In genomic region chr6:29242265-29242664, GRCm38 (mm10) we compare ENCODE assay signal across 20 mouse cellular contexts. TPM values are rescaled to one million over a fixed set of nuclear protein-coding genes. Genes with fewer than 3 reads are reported as not detected.
DNase-seq lines count a peak whose midpoint lies in the region; ATAC-seq and TF ChIP-seq lines count a peak whose summit lies in the region.
"Had no signal": no experiment of that assay in that cellular context is flagged by ENCODE, and none has a peak within 500 bp of the region (broad histone marks: within the 10 kb centered on the region; RNA-seq: fewer than 3 reads in every experiment).

No protein-coding gene starts in this region.

- no peak overlapping the region for H3K4me2 ChIP-seq in forebrain, embryonic 14.5 days (ENCODE audit: low read length)
- H3K4me2 ChIP-seq in liver, embryonic 14.5 days (ENCODE audit: low read depth), result no peak overlapping the region
- H3K4me2 ChIP-seq: embryonic facial prominence, embryonic 12.5 days; forebrain, embryonic 12.5 days; heart, embryonic 12.5 days; intestine, embryonic 15.5 days; limb, embryonic 13.5 days had no signal

- H3K27ac ChIP-seq in forebrain, embryonic 14.5 days (ENCODE audit: low read depth, low read length), result no peak overlapping the region
- no peak overlapping the region for H3K27ac ChIP-seq in forebrain, embryonic 10.5 days
- no peak overlapping the region for H3K27ac ChIP-seq in liver, embryonic 14.5 days
- H3K27ac ChIP-seq: embryonic facial prominence, embryonic 12.5 days; forebrain, embryonic 12.5 days; intestine, embryonic 15.5 days; limb, embryonic 13.5 days had no signal

- H3K36me3 ChIP-seq in forebrain, embryonic 14.5 days (ENCODE audit: control insufficient read depth, insufficient read depth, low read length), result no peaks in the 10 kb centered on the region
- no peaks in the 10 kb centered on the region for H3K36me3 ChIP-seq in forebrain, embryonic 10.5 days (replicated peaks)
- no peaks in the 10 kb centered on the region for H3K36me3 ChIP-seq in liver, embryonic 14.5 days (replicated peaks; ENCODE audit: control insufficient read depth, insufficient read depth, low read depth)
- H3K36me3 ChIP-seq: embryonic facial prominence, embryonic 12.5 days; forebrain, embryonic 12.5 days; heart, embryonic 12.5 days; intestine, embryonic 15.5 days; limb, embryonic 13.5 days had no signal

- H3K4me3 ChIP-seq in forebrain, embryonic 14.5 days (ENCODE audit: low read depth, low read length), result no peak overlapping the region
- no peak overlapping the region for H3K4me3 ChIP-seq in forebrain, embryonic 10.5 days
- no peak overlapping the region for H3K4me3 ChIP-seq in liver, embryonic 14.5 days (ENCODE audit: insufficient read depth in 1 of 2, low read depth in 2 of 2, low read length in 2 of 2)
- H3K4me3 ChIP-seq: embryonic facial prominence, embryonic 12.5 days; forebrain, embryonic 12.5 days; heart, embryonic 12.5 days; intestine, embryonic 15.5 days; limb, embryonic 13.5 days had no signal

- DNase-seq in forebrain, embryonic 14.5 days (ENCODE audit: low spot score), result peak; percentile 17
- DNase-seq in forebrain, embryonic 10.5 days (ENCODE audit: extremely low spot score, low spot score), result no peak
- no peak for DNase-seq in liver, embryonic 14.5 days (ENCODE audit: low read depth in 3 of 3, low spot score in 3 of 3)
- no peak for DNase-seq in liver
- peak; percentile 29 for DNase-seq in CD4-positive helper T cell, adult 2 months (ENCODE audit: low read depth, low spot score)
- peak; percentile 14 for DNase-seq in brain, embryonic 14.5 days (ENCODE audit: low read depth)
- DNase-seq in cerebellum, adult 9-11 months, result no peak
- no peak for DNase-seq in left cerebral cortex, adult 18-20 months (ENCODE audit: low spot score in 2 of 2)
- DNase-seq: adrenal gland, postnatal 25 days; cerebellum, postnatal 25 days; kidney, postnatal 14 days; right cerebral cortex, postnatal 4 days; thymus, postnatal 14 days had no signal

- WGBS in forebrain, embryonic 14.5 days, result 56% methylated on average over 1 of the region's 1 CpGs
- WGBS in forebrain, embryonic 10.5 days, result 63% methylated on average over 1 of the region's 1 CpGs
- WGBS in liver, embryonic 14.5 days (ENCODE audit: insufficient replicate concordance), result 43% methylated on average over 1 of the region's 1 CpGs

- H3K4me1 ChIP-seq in forebrain, embryonic 14.5 days (ENCODE audit: control insufficient read depth, insufficient read depth, low read length), result no peaks in the 10 kb centered on the region
- peaks cover 6% of the 10 kb centered on the region for H3K4me1 ChIP-seq in forebrain, embryonic 10.5 days
- H3K4me1 ChIP-seq in liver, embryonic 14.5 days (replicated peaks; ENCODE audit: control insufficient read depth in 2 of 2, insufficient read depth in 2 of 2, low read length in 1 of 2), result peaks cover 0 to 11% of the 10 kb centered on the region in 2 experiments; a peak in 2 of 4 replicates
- H3K4me1 ChIP-seq: embryonic facial prominence, embryonic 12.5 days; forebrain, embryonic 12.5 days; limb, embryonic 13.5 days had no signal

- no peak for TF ChIP-seq EP300 in liver, embryonic 14.5 days (IDR thresholded peaks at IDR 0.05; ENCODE audit: low read depth)

- no peaks in the 10 kb centered on the region for H3K27me3 ChIP-seq in forebrain, embryonic 14.5 days (replicated peaks; ENCODE audit: control insufficient read depth, insufficient read depth, low read length)
- no peaks in the 10 kb centered on the region for H3K27me3 ChIP-seq in forebrain, embryonic 10.5 days (ENCODE audit: poor library complexity, severe bottlenecking)
- no peaks in the 10 kb centered on the region for H3K27me3 ChIP-seq in liver, embryonic 14.5 days (ENCODE audit: control insufficient read depth, insufficient read depth, low read length)
- H3K27me3 ChIP-seq: embryonic facial prominence, embryonic 12.5 days; forebrain, embryonic 12.5 days; heart, embryonic 12.5 days; intestine, embryonic 15.5 days had no signal

- no peak for ATAC-seq in forebrain, embryonic 14.5 days
- ATAC-seq in liver, embryonic 14.5 days (ENCODE audit: insufficient read depth), result no peak
- ATAC-seq: intestine, embryonic 15.5 days had no signal

- no peak overlapping the region for H3K9ac ChIP-seq in forebrain, embryonic 14.5 days (ENCODE audit: low read length)
- H3K9ac ChIP-seq in liver, embryonic 14.5 days (replicated peaks), result no peak overlapping the region
- H3K9ac ChIP-seq: embryonic facial prominence, embryonic 12.5 days; forebrain, embryonic 12.5 days; heart, embryonic 12.5 days; intestine, embryonic 15.5 days; limb, embryonic 13.5 days had no signal

- TF ChIP-seq CTCF in liver, embryonic 14.5 days (IDR thresholded peaks at IDR 0.05; ENCODE audit: low read depth), result 0 out of 2 replicates have a peak, but pooled peaks have one; percentile 11
- TF ChIP-seq CTCF in brain, embryonic 14.5 days (IDR thresholded peaks at IDR 0.05; ENCODE audit: borderline replicate concordance, extremely low read depth, insufficient read depth, insufficient read length), result no peak

- no peaks in the 10 kb centered on the region for H3K9me3 ChIP-seq in forebrain, embryonic 14.5 days (replicated peaks; ENCODE audit: control insufficient read depth, low read length)
- no peaks in the 10 kb centered on the region for H3K9me3 ChIP-seq in forebrain, embryonic 10.5 days
- H3K9me3 ChIP-seq in liver, embryonic 14.5 days (ENCODE audit: control insufficient read depth, low read length), result no peaks in the 10 kb centered on the region
- H3K9me3 ChIP-seq: embryonic facial prominence, embryonic 12.5 days; forebrain, embryonic 12.5 days; heart, embryonic 12.5 days; intestine, embryonic 15.5 days; limb, embryonic 13.5 days had no signal

- TF ChIP-seq POLR2A in brain, embryonic 14.5 days (IDR thresholded peaks at IDR 0.05; ENCODE audit: borderline replicate concordance, extremely low read depth, insufficient read depth, insufficient read length, poor library complexity, severe bottlenecking), result no peak

RNA-seq across cellular contexts. Expression of gene Impdh1, which starts 26.1 kb away (rescaled TPM):
- polyA plus RNA-seq in forebrain, embryonic 14.5 days (2014; fragmentation: Nextera tagmentation; extraction: Ambion mirVana), result 34.5 and 50.2 TPM in 2 replicates
- polyA plus RNA-seq in forebrain, embryonic 10.5 days (2016; fragmentation: Nextera tagmentation; extraction: Ambion mirVana), result 39.6 and 39.7 TPM in 2 replicates
- 5.2 and 5.3 TPM in 2 replicates for polyA plus RNA-seq in liver, embryonic 14.5 days (2012; rRNA removed)
- 5.5 and 5.8 TPM in 2 replicates for polyA plus RNA-seq in liver, embryonic 14.5 days (2014; fragmentation: Nextera tagmentation; extraction: Ambion mirVana)
- polyA plus RNA-seq in brain, embryonic 14.5 days (2012; rRNA removed), result 49.2 and 52.9 TPM in 2 replicates
- 10 to 100 TPM; 56.7 to 58.6 TPM for total RNA-seq in left cerebral cortex, adult 18-20 months (2021)

RNA-seq across cellular contexts. Expression of gene Hilpda, which starts 30.0 kb away (rescaled TPM):
- 46.6 and 54.6 TPM in 2 replicates for polyA plus RNA-seq in forebrain, embryonic 14.5 days (2014; fragmentation: Nextera tagmentation; extraction: Ambion mirVana)
- polyA plus RNA-seq in forebrain, embryonic 10.5 days (2016; fragmentation: Nextera tagmentation; extraction: Ambion mirVana), result 36.2 and 37.2 TPM in 2 replicates
- polyA plus RNA-seq in liver, embryonic 14.5 days (2012; rRNA removed), result 11.4 and 15.3 TPM in 2 replicates
- 14.4 and 14.7 TPM in 2 replicates for polyA plus RNA-seq in liver, embryonic 14.5 days (2014; fragmentation: Nextera tagmentation; extraction: Ambion mirVana)
- 26.4 and 43.9 TPM in 2 replicates for polyA plus RNA-seq in brain, embryonic 14.5 days (2012; rRNA removed)
- total RNA-seq in left cerebral cortex, adult 18-20 months (2021), result 1 to 10 TPM; 5.5 to 6.8 TPM

RNA-seq across cellular contexts. Expression of gene Fam71f2, which starts 37.1 kb away (rescaled TPM):
- 0.53 and 1.0 TPM in 2 replicates for polyA plus RNA-seq in forebrain, embryonic 14.5 days (2014; fragmentation: Nextera tagmentation; extraction: Ambion mirVana)
- polyA plus RNA-seq in forebrain, embryonic 10.5 days (2016; fragmentation: Nextera tagmentation; extraction: Ambion mirVana), result 0.33 and 0.50 TPM in 2 replicates
- 0.17 and 0.23 TPM in 2 replicates for polyA plus RNA-seq in liver, embryonic 14.5 days (2012; rRNA removed)
- not detected in 2 replicates for polyA plus RNA-seq in liver, embryonic 14.5 days (2014; fragmentation: Nextera tagmentation; extraction: Ambion mirVana)
- 1.5 and 3.1 TPM in 2 replicates for polyA plus RNA-seq in brain, embryonic 14.5 days (2012; rRNA removed)
- under 1 TPM in 1 of 2 experiments, not detected in 1; 0.81 TPM for total RNA-seq in left cerebral cortex, adult 18-20 months (2021)
- total RNA-seq: gastrocnemius, adult 18-20 months; hematopoietic stem cell, adult 5-6 weeks had no signal

Comparison
In these comparisons a context has a peak if more than half of its experiments do, and no peak if none do; other contexts are left out.
1. DNase-seq: peak in forebrain, embryonic 14.5 days (single experiment), CD4-positive helper T cell, adult 2 months (single experiment) and brain, embryonic 14.5 days (single experiment); none in forebrain, embryonic 10.5 days (single experiment), liver, embryonic 14.5 days (0 of 3), liver (single experiment), cerebellum, adult 9-11 months (single experiment) and left cerebral cortex, adult 18-20 months (0 of 2).